Mouse (Mus musculus) hindbrain, embryonic 16.5 days (tissue): ENCODE measurements at regions not wholly inside any gene's neighbourhood (a gene's known extent, or its start where the extent isn't known, plus 50 kb on each side); places are given as distances from the start of the nearest gene placed in this dataset.

Source experiments
- ATAC-seq: fragments of 200-750 bp; cut with Nextera tagmentation; 2 replicates; pipeline ENCODE4 v1.8.0; 2017; ENCODE audit warnings: moderate TSS enrichment, moderate library complexity
- H3K27ac ChIP-seq: fragments of 300-500 bp; sonication (generic); 2 replicates; pipeline ENCODE4 v1.5.1; 2014; ENCODE audit warnings: low read depth, mild to moderate bottlenecking, control low read depth, low read length, moderate library complexity
- H3K27me3 ChIP-seq: fragments of 300-500 bp; sonication (generic); replicated peaks from 2 replicates; pipeline ENCODE4 v1.6.1; 2014; ENCODE audit warnings: low read length; ENCODE audit not compliant: control insufficient read depth, insufficient read depth
- H3K36me3 ChIP-seq: fragments of 300-500 bp; sonication (generic); 2 replicates; pipeline ENCODE4 v1.6.1; 2014; ENCODE audit warnings: mild to moderate bottlenecking, low read length, moderate library complexity, mixed read lengths; ENCODE audit not compliant: control insufficient read depth, insufficient read depth
- H3K4me1 ChIP-seq: fragments of 300-500 bp; sonication (generic); 2 replicates; pipeline ENCODE4 v1.6.1; 2014; ENCODE audit warnings: low read depth, low read length; ENCODE audit not compliant: control insufficient read depth, insufficient read depth
- H3K4me2 ChIP-seq: fragments of 300-500 bp; sonication (generic); 2 replicates; pipeline ENCODE4 v1.6.1; 2014; ENCODE audit warnings: mild to moderate bottlenecking, low read length, control low read depth, moderate library complexity
- H3K4me3 ChIP-seq: fragments of 300-500 bp; sonication (generic); 2 replicates; pipeline ENCODE4 v1.5.1; 2014; ENCODE audit warnings: mild to moderate bottlenecking, low read length, control low read depth, moderate library complexity
- H3K9ac ChIP-seq: fragments of 300-500 bp; sonication (generic); 2 replicates; pipeline ENCODE4 v1.6.1; 2014; ENCODE audit warnings: low read depth, mild to moderate bottlenecking, control low read depth, low read length, moderate library complexity
- H3K9me3 ChIP-seq: fragments of 300-500 bp; sonication (generic); 2 replicates; pipeline ENCODE4 v1.6.1; 2014; ENCODE audit warnings: mild to moderate bottlenecking, low read length, moderate library complexity; ENCODE audit not compliant: control insufficient read depth
- WGBS: fragments of 180-500 bp; shearing (Covaris S2); extraction: QIAGEN DNeasy Blood & Tissue Kit; methylation state at CpG from one replicate; pipeline ENCODE4 v1.1.7; 2014; 5-methylcytosine and 5-hydroxymethylcytosine counted together

DNA sequence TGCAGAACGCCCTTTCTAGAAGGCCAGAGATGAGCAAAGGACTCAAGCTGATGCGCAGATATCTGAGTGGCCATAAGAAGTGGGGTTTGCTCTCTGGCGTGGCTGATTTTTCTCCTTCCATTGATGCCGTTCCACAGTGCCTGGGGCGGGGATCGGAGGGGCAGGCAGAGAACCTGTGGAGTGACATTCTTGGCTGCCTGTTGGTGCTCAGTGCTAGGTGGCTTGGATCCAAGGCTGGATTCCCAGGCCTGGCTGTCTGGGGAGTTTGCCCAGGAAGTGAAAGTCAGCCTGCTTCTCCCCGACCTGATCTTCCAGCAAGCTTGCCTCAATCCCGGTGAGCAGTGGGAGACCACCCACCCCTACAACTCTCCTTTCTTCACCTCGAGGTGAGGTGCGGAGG, 181.5 kb downstream of the 3110018I06Rik start:
- no peak overlapping the region for H3K27ac ChIP-seq
- H3K36me3 ChIP-seq, result no peaks in the 10 kb centered on the region
- WGBS, result 75% methylated on average over 10 of the region's 10 CpGs
- H3K9ac ChIP-seq, result no peak overlapping the region
- no peak overlapping the region for H3K4me2 ChIP-seq
- no peaks in the 10 kb centered on the region for H3K4me1 ChIP-seq
- no peaks in the 10 kb centered on the region for H3K9me3 ChIP-seq
- no peaks in the 10 kb centered on the region for H3K27me3 ChIP-seq
- no peak overlapping the region for H3K4me3 ChIP-seq
- ATAC-seq, result no peak

DNA sequence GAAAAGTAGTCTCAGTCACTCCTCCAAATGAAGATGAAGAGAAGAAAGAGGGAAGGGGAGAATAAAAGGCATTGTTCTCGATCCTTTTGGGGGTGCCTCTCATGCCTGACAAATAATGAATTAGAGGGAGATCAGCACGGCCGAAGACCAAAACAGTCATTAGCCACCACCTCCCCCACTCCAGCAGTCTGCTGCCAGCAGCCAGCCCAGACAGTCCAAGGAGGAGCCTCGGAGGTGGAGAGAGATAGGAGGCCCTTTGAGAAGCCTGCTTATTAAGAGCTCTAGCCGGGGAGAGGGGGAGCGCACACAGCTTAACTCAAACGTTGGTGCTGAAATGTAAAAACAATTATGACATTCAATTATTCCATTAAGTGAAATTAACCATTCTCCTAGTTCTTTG, 188.6 kb downstream of the 3110018I06Rik start:
- no peaks in the 10 kb centered on the region for H3K9me3 ChIP-seq
- H3K4me3 ChIP-seq, result no peak overlapping the region
- 24% methylated on average over 7 of the region's 7 CpGs for WGBS
- H3K4me1 ChIP-seq, result no peaks in the 10 kb centered on the region
- H3K9ac ChIP-seq, result no peak overlapping the region
- no peaks in the 10 kb centered on the region for H3K27me3 ChIP-seq
- H3K4me2 ChIP-seq, result no peak overlapping the region
- no peaks in the 10 kb centered on the region for H3K36me3 ChIP-seq
- ATAC-seq, result no peak
- H3K27ac ChIP-seq, result no peak overlapping the region

DNA sequence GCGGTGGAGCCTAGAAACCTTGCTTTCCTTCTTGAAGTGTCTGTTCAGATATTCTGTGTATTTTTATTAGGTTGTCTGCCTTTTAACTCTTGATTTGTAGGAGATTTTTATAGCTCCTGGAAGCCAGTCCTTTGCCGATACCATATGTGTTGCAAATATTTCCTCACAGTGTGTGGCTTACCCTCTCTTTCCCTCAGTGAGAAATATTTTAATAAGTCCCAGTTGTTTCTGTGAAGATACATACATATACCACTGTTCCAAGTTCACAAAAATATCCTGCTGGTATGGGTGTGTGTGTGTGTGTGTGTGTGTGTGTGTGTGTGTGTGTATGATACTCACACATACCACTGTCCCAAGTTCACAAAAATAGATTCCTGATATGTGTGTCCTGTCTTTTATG, 199.0 kb downstream of the 3110018I06Rik start:
- H3K4me1 ChIP-seq, result peaks cover 2% of the 10 kb centered on the region; the same call in 1 of the 2 replicates
- no peak overlapping the region for H3K4me2 ChIP-seq
- no peaks in the 10 kb centered on the region for H3K27me3 ChIP-seq
- ATAC-seq, result no peak
- H3K4me3 ChIP-seq, result no peak overlapping the region
- WGBS, result 85% methylated on average over 2 of the region's 2 CpGs
- no peaks in the 10 kb centered on the region for H3K9me3 ChIP-seq
- H3K36me3 ChIP-seq, result no peaks in the 10 kb centered on the region
- H3K27ac ChIP-seq, result no peak overlapping the region
- no peak overlapping the region for H3K9ac ChIP-seq

DNA sequence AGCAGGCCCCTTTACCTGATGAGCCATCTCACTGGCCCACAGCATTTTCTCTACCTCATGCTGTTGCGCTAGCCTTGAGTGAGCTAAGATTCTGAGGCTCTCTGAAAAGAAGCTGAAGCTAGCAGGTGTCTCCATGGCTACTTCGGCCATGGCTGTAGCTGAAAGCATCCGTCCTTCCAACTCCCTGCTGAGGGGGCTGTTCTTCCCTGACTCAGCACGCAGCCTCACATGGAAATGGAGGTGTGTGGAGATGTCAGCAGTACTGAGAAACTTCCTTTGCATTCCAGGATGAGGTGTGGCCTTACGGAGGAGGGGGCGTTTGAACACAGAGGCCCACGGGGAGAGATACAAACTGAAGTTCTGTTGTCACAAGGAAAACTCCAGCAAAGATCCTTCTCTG, 201.0 kb downstream of the 3110018I06Rik start:
- H3K27me3 ChIP-seq, result no peaks in the 10 kb centered on the region
- H3K9me3 ChIP-seq, result no peaks in the 10 kb centered on the region

GRCm38 (mm10) chr12:107690061-107690460, 201.6 kb downstream of the 3110018I06Rik start:
- Histone ChIP-seq H3K36me3 (no peaks in the 10 kb centered on the region), H3K9me3 (no peaks in the 10 kb centered on the region), H3K9ac (no peak overlapping the region), H3K4me1 (peaks cover 2% of the 10 kb centered on the region; the same call in 1 of the 2 replicates), H3K4me2 (no peak overlapping the region), H3K27me3 (no peaks in the 10 kb centered on the region), H3K4me3 (no peak overlapping the region), H3K27ac (no peak overlapping the region)
- WGBS, result 70% methylated on average over 3 of the region's 3 CpGs
- no peak for ATAC-seq

More for the DNA sequence above, 201.0 kb downstream of the 3110018I06Rik start:
- 43% methylated on average over 7 of the region's 7 CpGs for WGBS
- ATAC-seq, result no peak
- Histone ChIP-seq H3K4me1 (peaks cover 2% of the 10 kb centered on the region; the same call in 1 of the 2 replicates), H3K9ac (no peak overlapping the region), H3K4me2 (no peak overlapping the region), H3K36me3 (no peaks in the 10 kb centered on the region), H3K4me3 (no peak overlapping the region), H3K27ac (no peak overlapping the region)

DNA sequence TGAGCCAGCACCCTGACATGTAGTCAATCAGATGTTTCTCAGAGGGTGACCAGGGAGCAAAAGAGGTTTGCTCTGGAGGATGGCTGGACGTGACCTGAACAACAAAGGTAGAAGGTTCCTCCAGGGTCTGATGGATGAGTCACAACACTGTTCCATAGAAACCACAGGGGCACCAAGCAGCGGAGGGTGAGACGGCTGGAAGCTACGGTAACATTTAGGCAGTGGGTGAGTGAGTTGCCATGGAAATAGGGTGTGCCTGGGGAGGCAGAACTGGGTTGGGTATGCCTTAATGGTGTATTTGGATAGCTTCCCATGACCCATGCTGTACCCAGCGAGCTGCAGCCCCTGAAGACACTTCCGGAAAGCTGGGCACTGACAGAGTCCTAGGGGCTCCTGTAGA, 205.3 kb downstream of the 3110018I06Rik start:
- H3K9me3 ChIP-seq, result no peaks in the 10 kb centered on the region
- ATAC-seq, result no peak
- no peaks in the 10 kb centered on the region for H3K36me3 ChIP-seq

DNA sequence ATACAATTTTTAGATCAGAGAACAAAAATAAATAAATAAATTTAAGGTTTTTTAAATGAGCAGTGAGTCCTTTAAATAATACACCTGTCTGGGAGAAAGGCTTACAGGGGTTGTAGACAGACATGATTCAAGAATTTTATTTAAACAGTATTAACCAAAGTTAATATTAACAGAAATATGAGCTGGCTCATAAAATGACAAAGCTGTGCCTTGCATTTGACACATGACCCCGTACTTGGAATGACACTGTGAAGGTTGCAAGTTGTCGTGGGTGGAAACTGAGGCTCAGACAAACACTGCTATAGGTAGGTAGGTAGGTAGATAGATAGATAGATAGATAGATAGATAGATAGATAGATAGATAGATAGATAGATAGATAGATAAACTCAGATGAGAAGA, 206.6 kb downstream of the 3110018I06Rik start:
- Histone ChIP-seq H3K4me3 (no peak overlapping the region), H3K4me2 (no peak overlapping the region), H3K36me3 (no peaks in the 10 kb centered on the region), H3K27ac (no peak overlapping the region), H3K4me1 (peaks cover 2% of the 10 kb centered on the region; the same call in 1 of the 2 replicates), H3K27me3 (no peaks in the 10 kb centered on the region), H3K9ac (no peak overlapping the region), H3K9me3 (no peaks in the 10 kb centered on the region)
- no peak for ATAC-seq
- 92% methylated on average over 2 of the region's 2 CpGs for WGBS

More for the DNA sequence above, 205.3 kb downstream of the 3110018I06Rik start:
- Histone ChIP-seq H3K27me3 (no peaks in the 10 kb centered on the region), H3K4me3 (no peak overlapping the region), H3K27ac (no peak overlapping the region), H3K9ac (no peak overlapping the region), H3K4me2 (no peak overlapping the region), H3K4me1 (peaks cover 2% of the 10 kb centered on the region; the same call in 1 of the 2 replicates)
- WGBS, result 45% methylated on average over 6 of the region's 6 CpGs

DNA sequence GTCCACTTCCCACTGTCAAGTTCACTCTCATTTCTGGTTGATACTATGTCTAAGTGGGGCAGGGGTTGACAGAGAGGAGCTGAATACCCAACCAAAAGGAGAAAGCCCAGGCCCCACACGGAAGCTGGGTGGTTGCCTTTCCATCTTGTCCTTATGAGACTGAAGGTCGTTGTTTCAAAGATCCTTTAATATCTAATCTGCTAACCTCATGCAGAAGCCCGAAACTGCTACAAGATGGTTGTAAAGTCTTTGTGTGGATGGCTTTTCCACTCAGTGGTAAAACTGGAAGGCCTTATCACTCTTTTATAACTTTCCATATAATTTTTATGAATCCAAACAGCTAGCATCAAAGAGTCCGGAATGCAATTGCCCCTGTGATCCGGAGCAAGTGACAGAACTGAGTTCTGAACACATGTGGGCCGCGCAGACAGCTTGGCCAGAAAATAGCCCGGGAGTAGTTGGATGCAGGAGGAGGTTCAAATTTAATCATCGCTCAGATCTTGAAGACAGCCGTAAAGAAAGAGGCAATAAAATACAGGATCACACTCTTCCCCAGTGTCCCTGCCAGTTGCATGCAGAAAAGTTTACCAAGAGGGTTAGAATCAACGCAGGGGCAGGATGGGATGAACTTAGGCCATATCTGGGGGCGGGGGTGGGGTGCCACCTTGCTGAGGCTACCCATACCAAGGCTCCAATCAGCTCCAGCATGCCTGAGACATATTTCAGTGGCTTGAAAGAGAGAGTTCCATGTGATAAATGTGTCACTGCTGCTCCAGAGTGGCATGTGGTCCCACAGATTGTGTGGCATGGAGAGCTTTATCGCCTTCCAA, 207.2 kb downstream of the 3110018I06Rik start:
- ATAC-seq, result no peak
- no peak overlapping the region for H3K4me3 ChIP-seq
- no peaks in the 10 kb centered on the region for H3K27me3 ChIP-seq
- no peak overlapping the region for H3K4me2 ChIP-seq
- no peaks in the 10 kb centered on the region for H3K36me3 ChIP-seq
- H3K4me1 ChIP-seq, result no peaks in the 10 kb centered on the region; the same call in 1 of the 2 replicates
- 91% methylated on average over 13 of the region's 13 CpGs for WGBS
- H3K9me3 ChIP-seq, result no peaks in the 10 kb centered on the region
- no peak overlapping the region for H3K9ac ChIP-seq
- H3K27ac ChIP-seq, result no peak overlapping the region

DNA sequence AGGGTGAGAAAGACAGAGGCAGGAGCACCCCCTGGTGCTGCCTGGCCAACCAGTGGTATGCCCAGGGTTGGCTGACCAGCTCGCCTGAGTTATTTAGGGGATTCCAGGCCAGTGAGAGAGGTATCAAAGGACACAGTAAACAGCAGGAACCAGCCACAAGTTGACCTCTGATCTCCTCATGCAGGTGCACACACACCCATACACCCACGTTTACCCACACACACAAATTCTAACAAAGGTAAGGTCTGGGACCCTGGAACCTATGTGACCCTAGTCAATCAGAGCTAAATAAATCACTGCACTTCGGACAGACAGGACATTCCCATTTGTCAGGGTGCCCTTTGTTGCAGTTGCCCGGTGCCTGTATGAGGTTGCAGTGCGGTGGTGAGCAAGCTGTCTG, 211.9 kb downstream of the 3110018I06Rik start:
- H3K36me3 ChIP-seq, result no peaks in the 10 kb centered on the region
- 58% methylated on average over 5 of the region's 5 CpGs for WGBS
- H3K27ac ChIP-seq, result no peak overlapping the region
- no peaks in the 10 kb centered on the region for H3K4me1 ChIP-seq
- H3K9me3 ChIP-seq, result no peaks in the 10 kb centered on the region
- no peak overlapping the region for H3K4me3 ChIP-seq
- no peak overlapping the region for H3K4me2 ChIP-seq
- no peaks in the 10 kb centered on the region for H3K27me3 ChIP-seq
- no peak overlapping the region for H3K9ac ChIP-seq
- ATAC-seq, result no peak
